Mouse (Mus musculus): ENCODE measurements around the gene Cuedc2.

Cuedc2 gene

DNA sequence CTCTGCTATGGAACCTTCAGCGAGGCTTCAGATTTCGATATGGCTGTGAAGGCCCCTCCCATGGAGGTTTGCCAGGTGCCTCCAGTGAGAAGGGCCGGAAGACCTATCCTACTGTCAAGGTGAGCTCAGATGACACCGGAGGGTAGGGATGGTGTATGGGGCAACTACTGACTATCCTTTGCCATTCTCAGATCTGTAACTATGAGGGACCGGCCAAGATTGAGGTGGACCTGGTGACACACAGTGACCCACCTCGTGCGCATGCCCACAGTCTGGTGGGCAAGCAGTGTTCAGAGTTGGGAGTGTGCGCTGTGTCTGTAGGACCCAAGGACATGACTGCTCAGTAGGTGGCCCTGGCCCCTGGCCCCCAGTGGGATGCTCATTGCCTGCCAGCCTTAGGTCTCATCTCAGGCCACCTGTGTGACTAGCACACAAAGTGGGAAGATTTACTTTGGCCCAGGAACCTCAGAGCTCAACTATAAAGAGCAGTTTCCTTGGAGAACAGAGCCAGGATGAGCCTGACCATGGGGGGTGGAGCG lies 31.7 kb downstream of the Cuedc2 start:
- peak; percentile 19 for DNase-seq (ENCODE audit: low read depth)

DNA sequence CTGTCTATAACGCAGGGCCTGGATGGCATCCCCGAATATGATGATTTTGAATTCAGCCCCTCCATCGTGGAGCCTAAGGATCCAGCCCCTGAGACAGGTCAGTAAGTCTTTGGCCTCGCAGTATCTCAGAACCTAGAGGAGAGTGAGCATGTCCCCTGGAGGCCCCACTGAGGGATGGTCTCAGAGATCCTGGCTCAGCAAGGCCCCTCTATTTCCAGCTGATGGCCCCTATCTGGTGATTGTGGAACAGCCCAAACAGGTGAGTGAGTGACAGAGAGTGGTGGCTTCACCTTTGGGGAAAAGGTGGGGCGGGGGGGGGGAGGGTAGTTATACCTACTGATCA lies 32.3 kb downstream of the Cuedc2 start:
- DNase-seq (ENCODE audit: low read depth), result no peak

DNA sequence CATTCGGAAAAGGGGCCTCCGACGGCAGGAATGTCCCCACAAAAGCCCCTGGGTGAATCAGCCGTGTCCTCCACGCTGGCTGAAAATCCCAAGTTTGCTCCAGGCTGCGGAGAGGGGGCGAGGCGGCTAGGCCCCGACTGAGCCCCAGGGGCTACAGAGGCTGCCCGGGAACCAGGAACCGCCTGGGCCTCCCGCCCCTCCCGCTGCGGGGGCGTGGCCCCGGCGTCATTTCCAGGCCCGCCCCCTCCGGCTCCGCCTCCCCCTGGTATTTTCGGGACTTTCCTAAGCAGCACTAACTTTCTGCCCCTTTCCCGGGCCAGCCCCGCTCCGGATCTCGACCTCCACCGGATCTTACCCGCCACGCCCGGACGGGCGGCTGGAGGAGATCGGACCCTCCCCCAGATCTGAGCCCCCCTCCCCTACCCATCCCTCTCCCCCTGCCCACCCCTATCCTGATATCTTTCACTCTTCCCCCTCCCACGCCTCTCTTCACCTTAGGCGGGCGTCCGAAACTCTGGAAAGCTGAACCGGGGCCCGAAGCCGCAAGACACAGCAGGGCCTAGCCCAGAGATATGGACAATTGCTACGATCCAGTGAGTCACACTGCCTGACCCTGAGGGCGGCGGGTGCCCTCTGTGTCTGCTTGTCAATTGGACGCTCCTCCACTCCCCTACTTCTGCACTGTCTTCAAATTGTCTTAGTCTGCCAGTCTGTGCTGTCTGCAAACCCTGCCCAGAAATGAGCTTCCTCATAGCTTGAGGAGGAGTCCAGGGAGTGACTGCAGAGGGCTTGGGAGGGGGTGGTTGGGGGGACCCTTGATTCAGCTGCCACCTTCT lies 32.9 kb downstream of the Cuedc2 start:
- peak; percentile 96 for DNase-seq (ENCODE audit: low read depth)

DNA sequence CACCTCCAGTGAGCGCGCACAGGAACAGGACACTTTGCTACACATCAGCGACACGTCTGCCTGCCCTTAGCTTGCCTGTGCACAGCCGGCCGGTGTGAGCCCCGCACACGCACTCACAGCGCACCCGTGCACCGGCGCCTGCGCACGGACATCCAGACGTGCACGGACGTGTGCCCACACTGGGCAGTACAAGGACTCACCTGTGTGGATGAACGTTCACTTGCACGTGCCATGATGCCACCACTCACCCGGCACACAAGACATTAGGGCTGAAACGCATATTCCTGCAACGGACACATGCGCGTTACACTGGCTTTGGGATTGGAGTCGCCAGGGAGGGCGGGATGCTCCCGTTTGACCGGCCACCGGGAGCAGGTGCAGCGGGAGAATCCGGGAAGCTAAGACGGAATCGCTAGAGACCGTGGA lies 33.6 kb downstream of the Cuedc2 start:
- no peak for DNase-seq (ENCODE audit: low read depth)

DNA sequence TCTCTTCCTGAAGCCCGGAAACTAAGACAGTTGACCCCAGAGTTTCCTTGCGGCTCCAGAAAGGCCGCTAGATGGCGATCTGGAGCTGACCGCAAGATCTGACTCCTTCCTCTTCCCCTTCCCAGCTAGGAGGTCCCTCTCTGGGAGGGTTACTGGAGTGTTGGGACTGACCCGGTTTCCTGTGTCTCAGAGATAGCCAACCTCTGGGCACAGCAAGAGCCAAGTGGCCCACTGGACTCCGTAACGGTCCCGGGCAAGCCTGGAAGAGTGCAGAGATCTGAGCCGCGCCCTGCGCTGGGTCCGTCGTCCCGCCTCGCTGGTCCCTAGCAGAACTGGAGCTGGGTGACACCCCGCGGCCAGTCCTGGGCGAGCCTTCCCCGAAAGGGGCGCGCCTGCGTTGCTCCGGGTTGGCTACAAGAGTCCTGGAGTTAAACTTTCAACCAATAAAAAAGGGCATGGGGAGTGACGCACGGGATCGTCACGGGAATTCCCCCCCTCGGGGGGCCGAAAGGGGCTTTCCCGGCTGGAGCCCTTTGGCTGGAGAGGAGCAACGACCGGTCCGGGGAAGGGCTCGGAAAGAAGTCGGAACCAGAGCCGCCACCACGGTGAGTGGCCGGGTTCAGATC lies 34.2 kb downstream of the Cuedc2 start, which contains the start of gene Nfkb2:
Nfkb2 (plus strand) TSS at position 105 of the 626 bp plus-strand sequence.
- peak; percentile 93 for DNase-seq (ENCODE audit: low read depth)

DNA sequence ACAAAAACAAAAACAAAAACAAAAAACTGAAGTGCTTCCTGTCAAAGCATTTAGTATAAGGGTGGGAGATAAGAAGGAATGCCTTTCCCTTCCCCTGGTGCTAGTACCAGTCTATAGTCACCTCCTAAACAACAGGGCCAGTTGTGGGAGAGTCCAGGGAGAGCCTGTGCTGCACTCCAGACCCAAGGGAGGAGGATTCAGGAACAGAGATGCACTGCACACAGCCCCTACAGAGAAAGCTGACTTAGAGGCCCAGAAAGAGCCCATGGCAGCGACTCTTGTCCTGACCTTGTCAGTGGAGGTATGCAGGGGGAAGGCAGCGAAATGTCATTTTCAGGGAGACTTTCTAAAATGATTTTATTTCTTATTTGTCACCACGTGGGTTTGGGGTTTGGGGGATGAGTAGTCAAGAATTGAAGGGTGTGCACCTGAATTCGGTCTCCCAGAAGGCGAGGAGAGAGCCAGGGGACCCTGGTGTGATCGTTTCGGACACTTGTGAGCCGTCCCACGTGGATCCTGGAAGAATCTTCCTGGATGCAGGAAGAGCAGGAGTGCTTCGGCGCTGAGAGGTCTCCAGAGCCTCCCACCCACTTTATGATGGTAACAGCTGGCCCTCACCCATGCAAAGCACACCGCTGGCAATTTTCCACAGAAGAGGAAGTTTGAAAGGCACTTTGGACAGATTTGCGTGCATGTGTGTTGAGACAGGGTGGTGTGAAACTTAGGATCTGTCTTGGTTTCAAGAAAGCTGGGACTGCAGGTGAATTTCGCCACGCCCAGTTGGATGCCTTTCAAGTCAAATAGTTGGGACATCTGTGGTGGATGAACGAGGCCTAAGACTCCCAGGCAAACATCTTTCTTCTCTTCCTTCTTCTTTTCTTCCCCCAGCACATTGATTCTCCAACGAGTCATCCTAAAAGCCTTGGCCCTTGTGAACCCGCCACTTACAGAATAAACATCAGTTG lies 35.0 kb downstream of the Cuedc2 start:
- DNase-seq (ENCODE audit: low read depth), result peak; percentile 13

DNA sequence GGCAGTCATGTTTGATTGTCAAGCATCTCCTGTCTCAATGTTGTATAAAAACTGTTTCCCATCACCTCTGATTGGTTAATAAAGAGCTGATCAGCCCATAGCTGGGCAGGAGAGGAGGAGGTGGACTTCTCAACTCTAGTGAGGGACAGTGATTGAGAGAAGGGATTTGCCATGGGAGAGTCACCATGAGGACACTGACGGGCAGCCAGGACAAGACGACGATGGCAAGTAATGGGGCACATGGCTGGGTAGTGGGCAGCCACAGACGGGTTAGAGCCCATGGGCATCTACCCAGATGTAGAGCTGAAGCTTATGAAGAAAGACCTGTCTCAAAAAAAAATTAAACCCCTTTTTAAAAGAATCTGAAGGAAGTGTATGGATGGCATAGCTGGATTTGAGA lies 36.0 kb downstream of the Cuedc2 start:
- DNase-seq (ENCODE audit: low read depth), result no peak

DNA sequence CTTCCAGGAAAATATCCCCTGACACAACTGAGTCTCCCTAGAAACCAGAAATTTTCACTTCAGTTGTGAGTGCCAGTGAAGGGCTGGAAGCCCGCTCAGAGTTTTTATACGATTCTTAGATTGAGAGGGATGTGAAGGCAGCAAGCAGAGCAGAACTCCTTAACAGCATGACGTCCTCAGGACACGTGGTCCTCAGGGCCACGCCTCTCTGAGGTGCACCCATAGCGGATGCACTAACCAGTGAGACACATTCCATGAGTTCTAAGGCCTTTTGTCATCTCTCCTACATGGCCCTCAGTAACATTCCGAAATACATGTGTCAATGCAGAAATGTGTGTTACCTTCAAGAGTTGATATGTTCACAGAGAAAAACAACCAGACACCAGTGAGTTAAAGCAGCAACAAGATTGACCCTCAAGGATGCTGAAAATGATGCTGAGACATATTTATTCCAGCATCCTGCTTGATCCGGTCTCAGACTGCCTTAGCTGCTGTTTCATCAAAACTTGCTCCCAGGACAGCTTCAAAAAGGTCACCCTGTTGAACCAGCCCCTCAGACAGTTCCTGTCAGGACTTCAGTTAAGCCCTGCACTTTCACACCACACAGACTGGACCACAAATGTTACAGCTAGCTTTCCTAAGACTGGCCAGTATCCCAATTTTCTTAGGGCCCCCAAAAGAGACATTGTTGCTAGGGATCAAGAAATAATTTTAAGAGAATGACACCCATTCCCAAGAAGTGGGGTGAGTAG lies 38.0 kb downstream of the Cuedc2 start:
- DNase-seq (ENCODE audit: low read depth), result no peak

DNA sequence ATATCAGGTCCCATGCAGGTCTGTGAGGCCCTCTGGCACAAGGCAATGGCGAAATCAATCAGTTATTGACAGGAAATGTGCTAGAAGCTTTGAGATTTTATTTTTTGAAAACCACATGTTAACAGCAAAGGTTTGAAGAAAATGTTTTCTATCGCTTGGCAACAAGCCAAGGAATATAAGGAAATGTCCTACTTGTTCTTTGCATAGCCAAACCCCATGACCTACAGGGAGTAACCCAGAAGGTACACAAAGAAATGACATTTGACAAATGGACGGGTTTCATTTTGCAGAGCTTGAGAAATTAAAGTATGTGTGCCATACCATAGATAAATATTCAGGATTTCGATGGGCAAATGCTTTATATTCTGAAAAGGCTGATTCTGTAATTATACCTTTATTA lies 41.6 kb downstream of the Cuedc2 start:
- DNase-seq (ENCODE audit: low read depth), result no peak

DNA sequence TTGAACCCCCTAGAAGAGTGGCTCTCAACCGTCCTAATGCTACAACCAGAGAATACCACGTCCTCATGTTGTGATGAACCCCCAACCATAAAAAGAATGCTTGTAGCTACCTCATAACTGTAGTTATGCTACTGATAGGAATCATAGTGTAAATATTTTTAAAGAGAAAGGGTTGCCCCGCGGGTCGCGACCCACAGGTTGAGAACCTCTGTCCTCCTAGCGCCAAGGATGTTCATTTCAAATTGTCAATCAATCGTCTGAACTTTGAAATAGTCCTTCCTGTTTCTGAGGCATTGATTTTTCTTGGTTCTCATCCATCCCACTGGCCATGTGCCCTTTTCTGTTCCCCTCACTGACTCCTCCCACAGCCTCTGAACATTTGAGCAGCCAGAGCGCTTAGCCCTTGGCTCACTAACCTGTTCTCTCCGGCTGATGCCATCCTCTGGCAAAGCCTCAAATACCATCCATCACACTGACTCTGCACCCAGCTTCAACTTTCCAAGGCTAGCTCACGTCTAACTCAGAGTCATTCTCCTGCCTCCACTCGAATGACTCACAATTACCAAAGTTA lies 47.9 kb downstream of the Cuedc2 start:
- DNase-seq (ENCODE audit: low read depth), result no peak

DNA sequence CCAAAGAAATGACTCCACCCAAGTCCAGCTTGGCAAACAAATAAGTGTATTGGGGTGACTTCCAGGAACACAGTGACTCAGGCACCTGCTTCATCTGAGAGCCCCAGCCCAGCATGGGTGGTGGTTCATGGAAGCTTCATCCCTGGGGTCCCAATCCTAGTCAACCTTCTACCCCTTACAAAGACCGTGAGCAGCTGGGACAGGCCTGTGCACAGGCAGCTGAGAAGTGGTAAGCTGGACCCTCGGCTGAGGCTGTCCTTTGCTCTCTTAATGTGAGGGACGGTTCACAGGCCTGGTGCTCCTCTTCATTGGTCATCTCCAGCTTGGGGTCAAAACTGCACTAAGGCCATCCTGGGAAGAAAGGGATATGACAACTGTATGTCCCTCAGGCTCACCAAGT lies 50.9 kb downstream of the Cuedc2 start:
- DNase-seq (ENCODE audit: low read depth), result no peak

DNA sequence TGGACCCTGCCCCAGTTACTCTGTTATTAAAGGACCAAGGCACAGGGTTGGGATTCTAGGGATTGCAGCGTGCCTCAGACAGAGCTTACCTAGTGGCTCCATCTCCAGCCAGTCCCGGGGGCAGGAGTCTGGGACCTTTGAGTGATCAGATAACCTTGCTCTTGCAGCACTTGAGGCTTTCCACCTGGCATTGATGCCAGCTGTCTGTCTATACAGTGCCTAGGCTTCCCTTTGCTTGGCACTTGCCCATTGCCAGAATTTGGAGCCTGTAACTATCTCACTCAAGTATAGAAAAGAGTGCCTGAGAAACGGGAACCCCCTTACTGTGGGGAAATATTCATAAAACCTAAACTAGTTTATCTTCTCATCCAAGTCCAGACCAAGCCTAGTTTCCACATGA lies 51.6 kb downstream of the Cuedc2 start:
- DNase-seq (ENCODE audit: low read depth), result no peak

DNA sequence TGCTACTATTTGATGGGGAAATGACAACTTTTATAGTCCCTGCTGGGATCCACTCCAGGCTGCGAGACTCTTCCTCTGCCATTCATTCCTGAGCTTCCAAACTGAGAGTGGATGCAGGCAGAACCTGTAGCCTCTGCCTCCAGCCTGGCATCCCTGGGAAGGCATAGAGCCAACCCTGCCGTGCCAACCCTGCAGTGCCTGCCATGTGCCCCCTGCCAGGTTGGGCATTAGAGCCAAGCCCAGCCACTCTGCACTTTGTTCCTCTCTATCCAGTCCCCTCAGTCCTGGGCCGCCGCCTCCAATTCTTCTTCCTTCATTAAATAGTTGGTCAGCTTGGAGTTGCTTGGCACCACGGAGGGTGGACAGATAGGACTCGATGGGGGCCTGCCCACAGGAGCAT lies 52.5 kb downstream of the Cuedc2 start:
- DNase-seq (ENCODE audit: low read depth), result no peak

DNA sequence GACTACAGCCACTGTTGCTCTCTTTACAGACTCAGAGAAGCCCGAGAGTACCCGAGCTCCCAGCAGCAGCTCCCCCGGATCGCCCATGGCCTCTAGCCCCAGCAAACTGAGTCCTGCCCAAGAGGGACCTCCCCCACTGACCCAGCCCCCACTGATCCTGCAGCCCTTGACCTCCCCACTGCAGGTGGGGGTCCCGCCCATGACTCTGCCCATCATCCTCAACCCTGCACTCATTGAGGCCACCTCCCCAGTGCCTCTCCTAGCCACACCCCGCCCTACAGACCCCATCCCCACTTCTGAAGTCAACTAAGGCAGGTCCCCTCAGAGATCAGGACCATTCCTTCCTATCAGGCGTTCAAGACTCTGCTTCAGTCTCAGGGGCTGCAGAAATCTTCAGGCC lies 52.9 kb downstream of the Cuedc2 start:
- no peak for DNase-seq (ENCODE audit: low read depth)

DNA sequence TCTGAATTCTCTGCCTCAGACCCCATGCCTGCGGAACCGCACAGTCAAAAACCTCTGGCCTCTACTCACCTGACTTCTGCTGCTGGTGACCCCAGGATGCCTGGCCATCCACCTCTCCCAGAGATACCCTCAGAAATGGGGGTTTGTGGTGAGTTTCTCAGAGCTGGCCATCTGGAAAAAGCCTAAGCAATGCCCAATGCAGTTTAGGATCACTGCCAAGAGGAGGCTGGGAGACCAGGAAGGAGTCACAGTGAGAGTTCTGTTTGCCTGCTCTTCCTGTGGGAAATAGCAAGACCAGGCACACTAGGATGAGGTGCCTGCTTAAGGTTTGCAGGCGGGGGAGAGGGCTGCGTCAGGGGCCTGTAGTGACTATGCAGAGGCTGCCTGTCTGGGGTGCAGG lies 53.8 kb downstream of the Cuedc2 start:
- no peak for DNase-seq (ENCODE audit: low read depth)

DNA sequence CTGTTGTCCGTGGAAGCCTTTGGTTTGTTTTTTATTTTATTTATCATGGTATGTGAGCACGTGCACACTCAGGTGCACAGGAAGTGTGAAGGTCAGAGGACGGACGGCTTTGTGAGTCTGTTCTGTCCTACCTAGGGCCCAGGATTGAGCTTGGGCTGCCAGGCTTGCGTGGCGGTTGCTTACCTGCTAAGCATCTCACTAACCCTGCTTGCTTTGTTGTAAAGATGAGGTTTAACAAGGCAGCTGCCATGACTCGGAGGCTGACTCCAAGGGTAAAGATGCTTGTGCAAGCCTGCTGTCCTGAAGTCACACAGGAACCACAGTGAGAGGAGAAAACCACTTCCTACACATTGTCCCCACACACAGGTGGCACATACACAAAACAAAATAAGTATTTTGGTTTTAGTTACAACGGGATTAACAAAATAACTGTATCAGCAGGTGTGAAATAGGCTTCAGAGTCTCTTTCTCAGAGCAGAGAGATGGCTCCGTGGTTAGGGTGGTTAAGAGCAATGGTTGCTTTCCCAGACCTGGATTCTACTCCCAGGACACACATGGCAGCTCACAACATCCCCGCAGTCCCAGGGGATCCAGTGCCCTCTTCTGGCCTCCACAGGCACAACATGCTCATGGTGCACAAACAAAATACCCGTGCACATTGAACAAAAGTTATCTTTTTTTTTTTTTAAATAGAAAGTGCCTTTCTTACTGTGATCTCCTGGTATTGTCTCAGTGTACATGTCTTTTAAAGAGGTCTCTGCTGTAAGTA lies 56.2 kb downstream of the Cuedc2 start:
- DNase-seq (ENCODE audit: low read depth), result no peak

Measured in naive thymus-derived CD4-positive, alpha-beta T cell, adult 2 months (primary cell).